Mouse (Mus musculus) liver, adult 2 months (tissue): ENCODE measurements around the gene Rrbp1.

Experiments
- CTCF ChIP-seq: fragments of 200-500 bp; IDR thresholded peaks from 2 replicates; pipeline ENCODE4 v1.5.1; 2011; ENCODE audit warnings: low read depth, low read length, control low read depth
- POLR2A ChIP-seq: fragments of 200-500 bp; IDR thresholded peaks from 2 replicates; pipeline ENCODE4 v1.6.1; 2011; ENCODE audit warnings: low read length, control low read depth; ENCODE audit not compliant: insufficient read depth; ENCODE audit errors: extremely low read depth

DNA sequence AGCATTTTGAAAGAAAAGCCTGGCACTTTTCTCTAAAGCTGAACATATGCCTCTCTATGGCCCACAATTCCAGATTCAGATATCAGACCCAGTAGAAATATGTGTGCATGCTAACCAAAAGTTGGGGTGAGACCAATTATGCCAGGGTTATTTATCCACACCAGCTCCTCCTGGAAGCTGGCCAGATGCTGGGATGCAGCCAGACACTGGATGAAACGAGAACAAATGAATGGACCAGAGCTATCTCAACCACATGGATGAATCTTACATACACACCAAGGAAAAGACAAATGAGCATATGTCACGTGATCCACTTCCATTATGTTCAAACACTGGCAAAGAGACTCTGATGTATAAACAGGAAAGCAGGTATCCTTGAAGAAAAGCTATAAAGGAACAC lies 7.5 kb downstream of the Rrbp1 start:
- TF ChIP-seq CTCF (no peak), POLR2A (no peak)
